Mouse (Mus musculus) ES-Bruce4 (cell line): Measurements from ENCODE around the gene Gipr. TPM values are rescaled to one million over a fixed set of nuclear protein-coding genes. Genes with fewer than 3 reads are reported as not detected.
A peak's percentile ranks its signal among the peaks of the same experiment; 100 is the strongest.

Experiments
- H3K27ac ChIP-seq: 2 replicates; pipeline ENCODE4 v1.5.1; 2012; ENCODE audit warnings: low read length, inconsistent platforms; ENCODE audit not compliant: insufficient read depth
- H3K27me3 ChIP-seq: 2 replicates; pipeline ENCODE4 v1.6.1; 2012; ENCODE audit warnings: mild to moderate bottlenecking, low read length, inconsistent platforms; ENCODE audit not compliant: control insufficient read depth, poor library complexity, insufficient read depth, severe bottlenecking
- H3K36me3 ChIP-seq: 2 replicates; pipeline ENCODE4 v1.6.1; 2012; ENCODE audit warnings: inconsistent platforms, mild to moderate bottlenecking, low read length, moderate library complexity; ENCODE audit not compliant: control insufficient read depth, poor library complexity, insufficient read depth, severe bottlenecking
- H3K4me1 ChIP-seq: one replicate; pipeline ENCODE4 v1.8.1; 2011; ENCODE audit warnings: low read length; ENCODE audit not compliant: control insufficient read depth, insufficient read depth
- H3K4me3 ChIP-seq: 2 replicates; pipeline ENCODE4 v1.5.1; 2011; ENCODE audit warnings: low read depth, mild to moderate bottlenecking, low read length
- H3K9ac ChIP-seq: 2 replicates; pipeline ENCODE4 v1.6.1; 2012; ENCODE audit warnings: low read depth, mild to moderate bottlenecking, inconsistent platforms; ENCODE audit not compliant: poor library complexity, severe bottlenecking
- H3K9me3 ChIP-seq: replicated peaks from 2 replicates; pipeline ENCODE4 v1.6.1; 2012; ENCODE audit warnings: mild to moderate bottlenecking, low read length, inconsistent platforms; ENCODE audit not compliant: control insufficient read depth, poor library complexity, insufficient read depth, severe bottlenecking
- CTCF ChIP-seq: IDR thresholded peaks from one replicate; pipeline ENCODE4 v1.8.1; 2011; ENCODE audit warnings: low read depth, low read length
- EP300 ChIP-seq: IDR thresholded peaks from 2 replicates; pipeline ENCODE4 v1.6.1; 2011; ENCODE audit warnings: low read depth, low read length; ENCODE audit not compliant: insufficient read depth
- POLR2A ChIP-seq: IDR thresholded peaks from one replicate; pipeline ENCODE4 v1.8.1; 2011; ENCODE audit warnings: low read length; ENCODE audit not compliant: insufficient read depth
- polyA plus RNA-seq: library from polyadenylated mRNA; stranded (reverse); fragments of >200 nt; gene quantifications from 2 replicates; pipeline ENCODE4 v1.2.4, GENCODE M21; 2011; ENCODE audit warnings: low read depth; ENCODE audit not compliant: missing spikeins, insufficient read depth, insufficient read length

The Gipr gene
- polyA plus RNA-seq, 1 experiment = 1.9 TPM

- Histone ChIP-seq H3K4me1 (peaks cover 5% of the 10 kb centered on the region), H3K36me3 (0 out of 2 replicates have a peak, but pooled peaks cover 2% of the 10 kb centered on the region), H3K9ac (no peak overlapping the region), H3K9me3 (0 out of 2 replicates have a peak, but pooled peaks cover 3% of the 10 kb centered on the region), H3K27me3 (no peaks in the 10 kb centered on the region), H3K4me3 (no peak overlapping the region), H3K27ac (no peak overlapping the region)
- TF ChIP-seq POLR2A (no peak), EP300 (no peak), CTCF (peak; percentile 82)
Measured at GRCm38 (mm10) chr7:19197985-19198384, 32.1 kb upstream of the Gipr start.

DNA sequence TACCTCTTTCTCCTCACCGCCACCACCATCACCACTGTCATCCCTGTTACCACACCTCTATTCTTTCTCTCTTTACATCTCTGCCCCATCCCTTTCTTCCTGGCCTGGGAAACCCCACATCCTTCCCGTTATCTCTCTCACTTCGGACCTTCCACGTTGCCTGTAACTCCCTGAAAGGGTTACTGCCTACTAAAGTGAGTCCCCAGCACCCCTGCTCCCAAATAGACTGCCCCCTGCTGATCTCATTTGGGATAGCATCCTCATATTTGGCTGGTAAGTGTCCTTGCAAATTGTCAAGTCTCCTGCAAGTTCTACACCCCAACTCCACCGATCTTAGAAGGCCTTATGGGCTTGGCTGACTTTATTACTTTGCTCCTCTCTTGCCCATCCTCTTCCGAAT, 30.7 kb upstream of the Gipr start:
- Histone ChIP-seq H3K9ac (no peak overlapping the region), H3K27ac (no peak overlapping the region), H3K4me1 (peaks cover 3% of the 10 kb centered on the region), H3K27me3 (no peaks in the 10 kb centered on the region), H3K4me3 (no peak overlapping the region), H3K36me3 (0 out of 2 replicates have a peak, but pooled peaks cover 2% of the 10 kb centered on the region), H3K9me3 (0 out of 2 replicates have a peak, but pooled peaks cover 3% of the 10 kb centered on the region)
- TF ChIP-seq POLR2A (no peak), EP300 (no peak), CTCF (peak; percentile 42)

- no peaks in the 10 kb centered on the region for H3K27me3 ChIP-seq
- 0 out of 2 replicates have a peak, but pooled peaks cover 2% of the 10 kb centered on the region for H3K36me3 ChIP-seq
Measured at GRCm38 (mm10) chr7:19194676-19195075, 28.7 kb upstream of the Gipr start.

GRCm38 (mm10) chr7:19184758-19185157, 18.8 kb upstream of the Gipr start:
- Histone ChIP-seq H3K4me1 (no peaks in the 10 kb centered on the region), H3K9ac (no peak overlapping the region), H3K36me3 (no peaks in the 10 kb centered on the region), H3K27me3 (no peaks in the 10 kb centered on the region), H3K4me3 (no peak overlapping the region), H3K9me3 (no peaks in the 10 kb centered on the region), H3K27ac (no peak overlapping the region)
- TF ChIP-seq POLR2A (no peak), CTCF (no peak)

More at GRCm38 (mm10) chr7:19194676-19195075, 28.7 kb upstream of the Gipr start:
- Histone ChIP-seq H3K4me1 (no peaks in the 10 kb centered on the region), H3K27ac (no peak overlapping the region), H3K9me3 (0 out of 2 replicates have a peak, but pooled peaks cover 3% of the 10 kb centered on the region), H3K4me3 (no peak overlapping the region), H3K9ac (no peak overlapping the region)
- TF ChIP-seq CTCF (peak; percentile 58), POLR2A (no peak)

DNA sequence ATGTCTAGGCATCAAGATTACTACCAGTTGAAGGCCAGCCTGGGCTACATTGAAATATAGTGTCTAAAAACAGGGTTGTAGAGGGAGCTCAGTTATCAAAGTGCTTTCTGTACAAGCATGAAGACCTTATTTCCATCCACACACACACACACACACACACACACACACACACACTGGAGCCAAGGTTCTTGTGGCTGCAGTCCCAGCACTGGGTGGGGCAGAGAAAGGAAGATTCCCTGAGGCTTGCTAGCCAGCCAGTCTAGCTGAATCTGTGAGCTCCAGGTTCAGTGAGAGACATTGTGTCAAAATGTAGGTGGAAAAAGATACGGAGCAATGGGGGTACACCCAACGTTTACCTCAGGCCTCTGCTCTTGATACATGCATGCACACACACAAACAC, 18.3 kb upstream of the Gipr start:
- Histone ChIP-seq H3K9ac (no peak overlapping the region), H3K4me1 (no peaks in the 10 kb centered on the region), H3K4me3 (no peak overlapping the region), H3K27ac (no peak overlapping the region), H3K9me3 (no peaks in the 10 kb centered on the region), H3K36me3 (no peaks in the 10 kb centered on the region), H3K27me3 (no peaks in the 10 kb centered on the region)
- TF ChIP-seq CTCF = no peak
- TF ChIP-seq EP300 = no peak
- TF ChIP-seq POLR2A = no peak

GRCm38 (mm10) chr7:19180862-19181429, 15.0 kb upstream of the Gipr start:
- peak; percentile 19 for TF ChIP-seq POLR2A
- TF ChIP-seq EP300 = 0 out of 2 replicates have a peak, but pooled peaks have one; percentile 37
- no peak for TF ChIP-seq CTCF
- H3K4me1 ChIP-seq = no peaks in the 10 kb centered on the region
- H3K27ac ChIP-seq = peak overlapping the region; percentile 23; the same call in 1 of the 2 replicates

More at GRCm38 (mm10) chr7:19180862-19181429, 15.0 kb upstream of the Gipr start:
- Histone ChIP-seq H3K36me3 (no peaks in the 10 kb centered on the region), H3K9ac (peak overlapping the region; percentile 43), H3K9me3 (no peaks in the 10 kb centered on the region), H3K27me3 (no peaks in the 10 kb centered on the region), H3K4me3 (peak overlapping the region; percentile 96)
